Mouse (Mus musculus) adrenal gland, adult 2 months (tissue): ENCODE results near the gene Ccdc3. TPM values are rescaled to one million over a fixed set of nuclear protein-coding genes. Genes with fewer than 3 reads are reported as not detected.
A peak's percentile ranks its signal among the peaks of the same experiment; 100 is the strongest.

ENCODE experiments used
- DNase-seq: peaks from one replicate; pipeline ENCODE4 v3.0.0; 2021
- long read RNA-seq: library from polyadenylated mRNA; stranded (forward); transcript quantifications from one replicate; pipeline ENCODE4 v2.0.0, GENCODE M21; 2021
- polyA plus RNA-seq: library from polyadenylated mRNA; depleted of rRNA; stranded (reverse); fragments of >200 nt; gene quantifications from 2 replicates; pipeline ENCODE4 v1.2.3, GENCODE M21; 2012; rRNA removed
- total RNA-seq, 2 experiments: library from RNA; stranded (reverse); gene quantifications; 2 replicates each; pipeline ENCODE4 v1.2.3; 2021

Ccdc3 gene
- total RNA-seq = 10 to 100 TPM; 12.9 to 20.5 TPM
- 11.3 and 20.7 TPM in 2 replicates for polyA plus RNA-seq
- long read RNA-seq, transcript Ccdc3-201 (3 exons, 2,670 nt) = major isoform, 21 of 22 reads
- long read RNA-seq, partial matches to known transcripts = 0 of 22 reads
- long read RNA-seq, other reads (novel, unspliced or antisense) = 1 of 22 reads

GRCm38 (mm10) chr2:5137500-5138286, at the start of gene Ccdc3:
TSS of gene Ccdc3 (plus strand) at chr2:5137776.
- DNase-seq = peak; percentile 72

- DNase-seq = peak; percentile 11
These were observed 47.2 kb upstream of the Ccdc3 start for GRCm38 (mm10) chr2:5090385-5090784.

GRCm38 (mm10) chr2:5094876-5095275, 42.7 kb upstream of the Ccdc3 start:
- DNase-seq = no peak

GRCm38 (mm10) chr2:5095316-5095715, 42.3 kb upstream of the Ccdc3 start:
- no peak for DNase-seq

GRCm38 (mm10) chr2:5097786-5098445, 39.7 kb upstream of the Ccdc3 start:
- no peak for DNase-seq

- DNase-seq = no peak
These were observed 38.4 kb upstream of the Ccdc3 start for GRCm38 (mm10) chr2:5099176-5099575.

GRCm38 (mm10) chr2:5101743-5102245, 35.8 kb upstream of the Ccdc3 start:
- no peak for DNase-seq

- DNase-seq = no peak
These were observed 34.7 kb upstream of the Ccdc3 start for GRCm38 (mm10) chr2:5102891-5103290.

- no peak for DNase-seq
These were observed 24.7 kb upstream of the Ccdc3 start for GRCm38 (mm10) chr2:5112785-5113291.

- DNase-seq = no peak
These were observed 23.2 kb upstream of the Ccdc3 start for GRCm38 (mm10) chr2:5114386-5114785.

- DNase-seq = no peak
These were observed 20.6 kb upstream of the Ccdc3 start for GRCm38 (mm10) chr2:5116856-5117532.

- DNase-seq = no peak
These were observed 12.1 kb upstream of the Ccdc3 start for GRCm38 (mm10) chr2:5125506-5125905.

- DNase-seq = no peak
These were observed 10.2 kb upstream of the Ccdc3 start for GRCm38 (mm10) chr2:5127369-5127768.

GRCm38 (mm10) chr2:5129099-5129498, 8.5 kb upstream of the Ccdc3 start:
- DNase-seq = no peak

- peak; percentile 19 for DNase-seq
These were observed 5.5 kb upstream of the Ccdc3 start for GRCm38 (mm10) chr2:5132046-5132445.

GRCm38 (mm10) chr2:5134959-5135743, 2.4 kb upstream of the Ccdc3 start:
- DNase-seq = no peak

- no peak for DNase-seq
These were observed 2.4 kb downstream of the Ccdc3 start for GRCm38 (mm10) chr2:5139961-5140360.

- no peak for DNase-seq
These were observed 6.9 kb downstream of the Ccdc3 start for GRCm38 (mm10) chr2:5144446-5144845.

- DNase-seq = no peak
These were observed 10.3 kb downstream of the Ccdc3 start for GRCm38 (mm10) chr2:5147907-5148306.

- no peak for DNase-seq
These were observed 17.1 kb downstream of the Ccdc3 start for GRCm38 (mm10) chr2:5154711-5155110.

- DNase-seq = no peak
These were observed 22.8 kb downstream of the Ccdc3 start for GRCm38 (mm10) chr2:5160236-5160848.
